Mouse (Mus musculus) liver, adult 2 months (tissue): ENCODE data around the gene Spint2.

Experiments
- CTCF ChIP-seq: fragments of 200-500 bp; IDR thresholded peaks from 2 replicates; pipeline ENCODE4 v1.5.1; 2011; ENCODE audit warnings: low read depth, low read length, control low read depth
- POLR2A ChIP-seq: fragments of 200-500 bp; IDR thresholded peaks from 2 replicates; pipeline ENCODE4 v1.6.1; 2011; ENCODE audit warnings: low read length, control low read depth; ENCODE audit not compliant: insufficient read depth; ENCODE audit errors: extremely low read depth

GRCm38 (mm10) chr7:29304463-29305262 is 23.0 kb upstream of the Spint2 start:
- no peak for TF ChIP-seq CTCF
- no peak for TF ChIP-seq POLR2A
